In genomic region chr1:120416007-120416406, GRCm38 (mm10) we compare ENCODE assay signal across 32 mouse cellular contexts.
"Had no signal": no experiment of that assay in that cellular context is flagged by ENCODE, and none has a peak within 500 bp of the region (broad histone marks: within the 10 kb centered on the region; RNA-seq: fewer than 3 reads in every experiment).

No protein-coding gene starts in this region.

- H3K4me3 ChIP-seq: limb, embryonic 10.5 days; limb, embryonic 12.5 days; limb, embryonic 13.5 days; limb, embryonic 15.5 days; liver, embryonic 12.5 days; liver, embryonic 13.5 days; liver, embryonic 15.5 days; lung, embryonic 15.5 days; megakaryocyte, embryonic 14.5 days; midbrain, embryonic 10.5 days; midbrain, embryonic 12.5 days; midbrain, embryonic 13.5 days; midbrain, embryonic 15.5 days; myocyte; neural tube, embryonic 12.5 days had no signal

- H3K4me1 ChIP-seq: limb, embryonic 10.5 days; limb, embryonic 12.5 days; limb, embryonic 13.5 days; limb, embryonic 15.5 days; liver, embryonic 12.5 days; liver, embryonic 13.5 days; liver, embryonic 15.5 days; lung, embryonic 15.5 days; megakaryocyte, embryonic 14.5 days; midbrain, embryonic 10.5 days; midbrain, embryonic 12.5 days; midbrain, embryonic 13.5 days; midbrain, embryonic 15.5 days; neural tube, embryonic 12.5 days had no signal

- H3K9ac ChIP-seq: limb, embryonic 12.5 days; limb, embryonic 13.5 days; limb, embryonic 15.5 days; liver, embryonic 12.5 days; liver, embryonic 13.5 days; liver, embryonic 14.5 days; liver, embryonic 15.5 days; liver, postnatal 0 days; lung, embryonic 14.5 days; lung, embryonic 15.5 days; midbrain, embryonic 12.5 days; midbrain, embryonic 13.5 days; midbrain, embryonic 15.5 days; neural tube, embryonic 12.5 days had no signal

- H3K27ac ChIP-seq: limb, embryonic 10.5 days; limb, embryonic 12.5 days; limb, embryonic 13.5 days; limb, embryonic 15.5 days; liver, embryonic 12.5 days; liver, embryonic 13.5 days; liver, embryonic 14.5 days; liver, embryonic 15.5 days; lung, embryonic 15.5 days; macrophage; midbrain, embryonic 10.5 days; midbrain, embryonic 12.5 days; midbrain, embryonic 13.5 days; midbrain, embryonic 15.5 days; neural tube, embryonic 12.5 days had no signal

- DNase-seq: left cerebral cortex, postnatal 4 days; liver; liver, embryonic 13.5 days; liver, postnatal 0 days; lung, adult 18-20 months; lung, adult 2 months; lung, embryonic 14.5 days; lung, postnatal 10 days; lung, postnatal 14 days; lung, postnatal 36 days; lung, postnatal 4 days; midbrain, embryonic 14.5 days had no signal

- H3K9me3 ChIP-seq: limb, embryonic 10.5 days; limb, embryonic 12.5 days; limb, embryonic 13.5 days; limb, embryonic 15.5 days; liver, embryonic 12.5 days; liver, embryonic 13.5 days; liver, embryonic 15.5 days; lung, embryonic 15.5 days; midbrain, embryonic 10.5 days; midbrain, embryonic 12.5 days; midbrain, embryonic 13.5 days; midbrain, embryonic 15.5 days; neural tube, embryonic 12.5 days had no signal

- ATAC-seq: liver, embryonic 12.5 days; liver, postnatal 0 days; lung, postnatal 0 days; midbrain, embryonic 13.5 days; midbrain, embryonic 15.5 days; midbrain, embryonic 16.5 days had no signal

- H3K4me2 ChIP-seq: limb, embryonic 12.5 days; limb, embryonic 13.5 days; limb, embryonic 15.5 days; liver, embryonic 11.5 days; liver, embryonic 12.5 days; liver, embryonic 13.5 days; liver, embryonic 15.5 days; lung, embryonic 14.5 days; lung, embryonic 15.5 days; midbrain, embryonic 11.5 days; midbrain, embryonic 12.5 days; midbrain, embryonic 13.5 days; midbrain, embryonic 15.5 days; neural tube, embryonic 12.5 days had no signal

- H3K27me3 ChIP-seq: limb, embryonic 12.5 days; limb, embryonic 13.5 days; limb, embryonic 15.5 days; liver, embryonic 12.5 days; liver, embryonic 13.5 days; liver, embryonic 15.5 days; lung, embryonic 15.5 days; midbrain, embryonic 12.5 days; midbrain, embryonic 13.5 days; midbrain, embryonic 15.5 days; neural tube, embryonic 12.5 days had no signal

- H3K36me3 ChIP-seq: limb, embryonic 10.5 days; limb, embryonic 12.5 days; limb, embryonic 13.5 days; limb, embryonic 15.5 days; liver, embryonic 12.5 days; liver, embryonic 13.5 days; liver, embryonic 15.5 days; lung, embryonic 15.5 days; midbrain, embryonic 10.5 days; midbrain, embryonic 12.5 days; midbrain, embryonic 13.5 days; midbrain, embryonic 15.5 days; neural tube, embryonic 12.5 days had no signal
